8 mouse cellular contexts compared by ENCODE assay signal in genomic region chr12:31498936-31499313, GRCm38 (mm10). TPM values are rescaled to one million over a fixed set of nuclear protein-coding genes. Genes with fewer than 3 reads are reported as not detected.
A peak's percentile ranks its signal among the peaks of the same experiment; 100 is the strongest.
DNase-seq lines count a peak whose midpoint lies in the region; ATAC-seq and TF ChIP-seq lines count a peak whose summit lies in the region.

No protein-coding gene starts in this region.

- peak overlapping the region; percentile 79 for H3K9ac ChIP-seq in hindbrain, embryonic 16.5 days (ENCODE audit: low read depth, low read length)
- H3K9ac ChIP-seq in midbrain, embryonic 11.5 days (ENCODE audit: low read length), result peak overlapping the region; percentile 80

- no peak for TF ChIP-seq POLR2A in kidney, adult 2 months (IDR thresholded peaks at IDR 0.05; ENCODE audit: low read depth, low read length)

- H3K4me1 ChIP-seq in kidney, adult 2 months (ENCODE audit: control insufficient read depth, insufficient read depth, low read length), result peaks cover 6% of the 10 kb centered on the region; the same call in 1 of the 2 replicates
- H3K4me1 ChIP-seq in brown adipose tissue, adult 24 weeks (ENCODE audit: control insufficient read depth, insufficient read depth, insufficient read length, low read length), result peaks cover 2% of the 10 kb centered on the region
- H3K4me1 ChIP-seq in hindbrain, embryonic 16.5 days (ENCODE audit: control insufficient read depth, insufficient read depth, low read depth, low read length), result peaks cover 12% of the 10 kb centered on the region
- H3K4me1 ChIP-seq in midbrain, embryonic 11.5 days (ENCODE audit: control insufficient read depth, insufficient read depth, low read length), result peaks cover 8% of the 10 kb centered on the region; the same call in 1 of the 2 replicates

- no peak overlapping the region for H3K27ac ChIP-seq in kidney, adult 2 months (ENCODE audit: insufficient read depth, low read depth, low read length)
- H3K27ac ChIP-seq in brown adipose tissue, adult 24 weeks (replicated peaks; ENCODE audit: low read depth, low read length), result peak overlapping the region; percentile 61; the same call in 1 of the 2 replicates
- peak overlapping the region; percentile 95 for H3K27ac ChIP-seq in hindbrain, embryonic 16.5 days (ENCODE audit: low read depth, low read length)
- peak overlapping the region; percentile 78; the same call in 1 of the 2 replicates for H3K27ac ChIP-seq in midbrain, embryonic 11.5 days (ENCODE audit: low read depth, low read length)

- no peaks in the 10 kb centered on the region for H3K9me3 ChIP-seq in hindbrain, embryonic 16.5 days (ENCODE audit: control insufficient read depth, low read length)
- no peaks in the 10 kb centered on the region for H3K9me3 ChIP-seq in midbrain, embryonic 11.5 days (ENCODE audit: control insufficient read depth, low read length)

- H3K27me3 ChIP-seq in kidney, adult 2 months (replicated peaks; ENCODE audit: control insufficient read depth, insufficient read depth, low read length), result no peaks in the 10 kb centered on the region
- no peaks in the 10 kb centered on the region for H3K27me3 ChIP-seq in hindbrain, embryonic 16.5 days (replicated peaks; ENCODE audit: control insufficient read depth, insufficient read depth, low read length)
- H3K27me3 ChIP-seq in midbrain, embryonic 11.5 days (ENCODE audit: control insufficient read depth, insufficient read depth, low read length), result no peaks in the 10 kb centered on the region

- H3K36me3 ChIP-seq in kidney, adult 2 months (ENCODE audit: control insufficient read depth, insufficient read depth, low read length), result peaks cover 2% of the 10 kb centered on the region; the same call in 1 of the 2 replicates
- no peaks in the 10 kb centered on the region; the same call in 1 of the 2 replicates for H3K36me3 ChIP-seq in hindbrain, embryonic 16.5 days (ENCODE audit: control insufficient read depth, insufficient read depth, low read length)
- H3K36me3 ChIP-seq in midbrain, embryonic 11.5 days (ENCODE audit: control insufficient read depth, insufficient read depth, low read length), result 0 out of 2 replicates have a peak, but pooled peaks cover under 1% of the 10 kb centered on the region

- 0 out of 2 replicates have a peak, but pooled peaks have one; percentile 0 for ATAC-seq in hindbrain, embryonic 16.5 days
- peak; percentile 4; the same call in 1 of the 2 replicates for ATAC-seq in midbrain, embryonic 11.5 days (ENCODE audit: low FRiP score)

- intact Hi-C loops in left cerebral cortex, postnatal 36 days (cut with DNase I), result loop anchor here (10.0 kb wide), 1 partner anchor 124 kb away; no protein-coding TSS in a partner anchor

- DNase-seq in kidney, adult 2 months, result no peak
- DNase-seq in kidney, postnatal 14 days, result no peak
- no peak for DNase-seq in midbrain, embryonic 11.5 days (ENCODE audit: low spot score, missing footprints)
- DNase-seq in left cerebral cortex, postnatal 36 days (ENCODE audit: low spot score in 2 of 2), result no peak
- no peak for DNase-seq in adrenal gland, postnatal 25 days
- DNase-seq in thymus, postnatal 10 days (ENCODE audit: low spot score in 2 of 2), result no peak

- peak overlapping the region; percentile 86 for H3K4me3 ChIP-seq in kidney, adult 2 months (ENCODE audit: insufficient read depth, low read depth, low read length)
- H3K4me3 ChIP-seq in brown adipose tissue, adult 24 weeks (ENCODE audit: insufficient read depth, low read depth, low read length), result peak overlapping the region; percentile 92
- H3K4me3 ChIP-seq in hindbrain, embryonic 16.5 days (ENCODE audit: low read length), result peak overlapping the region; percentile 62
- H3K4me3 ChIP-seq in midbrain, embryonic 11.5 days (ENCODE audit: low read depth, low read length), result peak overlapping the region; percentile 88

- H3K4me2 ChIP-seq in hindbrain, embryonic 16.5 days (ENCODE audit: low read length), result peak overlapping the region; percentile 89
- peak overlapping the region; percentile 85 for H3K4me2 ChIP-seq in midbrain, embryonic 11.5 days

- TF ChIP-seq CTCF in kidney, adult 2 months (conservative IDR thresholded peaks at IDR 0.05; ENCODE audit: insufficient read depth, insufficient read length, low read depth, low read length), result no peak

- WGBS in kidney, adult 2 months, result under 1% methylated on average over 25 of the region's 25 CpGs
- 2% methylated on average over 25 of the region's 25 CpGs for WGBS in hindbrain, embryonic 16.5 days
- 2% methylated on average over 25 of the region's 25 CpGs for WGBS in midbrain, embryonic 11.5 days

RNA-seq across cellular contexts. Expression of gene Cbll1, which starts 0.5 kb away (rescaled TPM):
- 4.7 and 7.3 TPM in 2 replicates for polyA plus RNA-seq in kidney, adult 2 months (2012; rRNA removed)
- polyA plus RNA-seq in brown adipose tissue, adult 24 weeks (2012; ENCODE audit: insufficient read depth, insufficient read length, missing spikeins), result 5.6 and 7.8 TPM in 2 replicates
- polyA plus RNA-seq in hindbrain, embryonic 16.5 days (2015; fragmentation: Nextera tagmentation; extraction: Ambion mirVana), result 13.3 and 19.9 TPM in 2 replicates
- 26.9 and 30.4 TPM in 2 replicates for polyA plus RNA-seq in midbrain, embryonic 11.5 days (2014; fragmentation: Nextera tagmentation; extraction: Ambion mirVana)
- total RNA-seq in left cerebral cortex, postnatal 36 days (2021), result 10 to 100 TPM; 19.8 to 24.8 TPM
- total RNA-seq in adrenal gland, postnatal 25 days (2021), result 16.6 and 18.4 TPM in 2 replicates
